ENCODE assay signal across 8 mouse cellular contexts in the genomic region with DNA sequence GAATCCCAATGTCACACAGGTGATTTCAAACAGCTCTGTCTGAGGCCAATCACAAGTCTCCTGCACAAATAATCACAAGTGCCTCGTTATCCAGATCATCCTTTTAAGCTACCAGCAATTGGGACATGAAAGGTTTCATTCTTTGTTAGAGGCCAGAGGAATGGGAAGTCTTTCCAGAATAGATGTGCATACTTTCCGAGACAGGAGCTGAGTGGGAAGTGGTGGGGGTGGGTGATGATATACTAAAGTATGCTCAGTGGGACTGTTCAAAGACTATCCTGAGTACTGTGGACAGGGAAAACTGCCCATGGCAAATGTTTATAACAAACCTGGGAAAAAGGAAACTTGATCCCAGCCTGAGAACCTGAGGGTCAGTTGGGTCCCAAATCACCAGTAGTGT. TPM values are rescaled to one million over a fixed set of nuclear protein-coding genes. Genes with fewer than 3 reads are reported as not detected.
A peak's percentile ranks its signal among the peaks of the same experiment; 100 is the strongest.
DNase-seq lines count a peak whose midpoint lies in the region; ATAC-seq and TF ChIP-seq lines count a peak whose summit lies in the region.

No protein-coding gene starts in this region.

- H3K36me3 ChIP-seq in testis, adult 2 months (ENCODE audit: control insufficient read depth, insufficient read depth, low read length) = no peaks in the 10 kb centered on the region
- no peaks in the 10 kb centered on the region for H3K36me3 ChIP-seq in liver, embryonic 16.5 days (ENCODE audit: control insufficient read depth, insufficient read depth)

- no peaks in the 10 kb centered on the region for H3K9me3 ChIP-seq in liver, embryonic 16.5 days (replicated peaks; ENCODE audit: control insufficient read depth, low read length)

- peaks cover 2% of the 10 kb centered on the region; the same call in 1 of the 2 replicates for H3K4me1 ChIP-seq in testis, adult 2 months (ENCODE audit: control insufficient read depth, insufficient read depth, low read length)
- no peaks in the 10 kb centered on the region; the same call in 1 of the 2 replicates for H3K4me1 ChIP-seq in liver, embryonic 16.5 days (ENCODE audit: control insufficient read depth, low read depth, low read length)

- no peak overlapping the region for H3K9ac ChIP-seq in liver, embryonic 16.5 days (ENCODE audit: low read depth, low read length)

- WGBS in liver, embryonic 16.5 days (ENCODE audit: insufficient replicate concordance) = 38% methylated on average over 2 of the region's 2 CpGs

- H3K27me3 ChIP-seq in testis, adult 2 months (ENCODE audit: control insufficient read depth, insufficient read depth, low read length) = no peaks in the 10 kb centered on the region
- no peaks in the 10 kb centered on the region; the same call in 1 of the 2 replicates for H3K27me3 ChIP-seq in liver, embryonic 16.5 days (ENCODE audit: control insufficient read depth, insufficient read depth, low read depth, low read length)

- ATAC-seq in liver, embryonic 16.5 days (ENCODE audit: low read depth) = no peak
- ATAC-seq in CD4-positive, CD25-positive, alpha-beta regulatory T cell, adult 4 months = no peak

- no peak for DNase-seq in gastrocnemius, adult 2 months
- DNase-seq in gastrocnemius, postnatal 36 days = no peak
- DNase-seq in testis, postnatal 14 days (ENCODE audit: low spot score) = no peak
- DNase-seq in adrenal gland, postnatal 25 days = no peak
- no peak for DNase-seq in spleen, adult 12 weeks (ENCODE audit: low spot score)

- H3K27ac ChIP-seq in gastrocnemius, adult 2 months = peak overlapping the region; percentile 95
- H3K27ac ChIP-seq in testis, adult 2 months (ENCODE audit: control insufficient read depth, insufficient read depth, low read depth, low read length) = no peak overlapping the region
- H3K27ac ChIP-seq in liver, embryonic 16.5 days (ENCODE audit: low read length) = no peak overlapping the region

- intact Hi-C loops in gastrocnemius, adult 2 months (cut with DNase I) = no loop called here
- intact Hi-C loops in gastrocnemius, postnatal 36 days (cut with DNase I) = no loop called here

- no peak for TF ChIP-seq CTCF in gastrocnemius, adult 2 months (IDR thresholded peaks at IDR 0.05)
- TF ChIP-seq CTCF in testis, adult 2 months (IDR thresholded peaks at IDR 0.05; ENCODE audit: control insufficient read depth, insufficient read depth, insufficient replicate concordance, low read depth, low read length) = no peak

- no peak for TF ChIP-seq POLR2A in testis, adult 2 months (IDR thresholded peaks at IDR 0.05; ENCODE audit: control insufficient read depth, low read depth, low read length)

- H3K4me3 ChIP-seq in gastrocnemius, adult 2 months = peak overlapping the region; percentile 94
- peak overlapping the region; percentile 43; the same call in 1 of the 2 replicates for H3K4me3 ChIP-seq in testis, adult 2 months (ENCODE audit: control insufficient read depth, low read depth, low read length)
- H3K4me3 ChIP-seq in liver, embryonic 16.5 days (ENCODE audit: low read depth, low read length) = no peak overlapping the region

- H3K4me2 ChIP-seq in liver, embryonic 16.5 days (ENCODE audit: low read depth, low read length) = 0 out of 2 replicates have a peak overlapping the region, but pooled peaks have one; percentile 88

RNA-seq across cellular contexts. Expression of a gene that starts 5.8 kb away (rescaled TPM):
- total RNA-seq in gastrocnemius, adult 2 months (2021) = 100 to 1,000 TPM in 1 of 2 experiments, 10 to 100 TPM in 1; 86.1 to 122 TPM
- 100 to 1,000 TPM; 107 to 108 TPM for total RNA-seq in gastrocnemius, postnatal 36 days (2021)
- 61.5 and 71.2 TPM in 2 replicates for polyA plus RNA-seq in testis, adult 2 months (2012; rRNA removed)
- 21.7 and 27.5 TPM in 2 replicates for polyA plus RNA-seq in liver, embryonic 16.5 days (2015; fragmentation: Nextera tagmentation; extraction: Ambion mirVana)
- 10 to 100 TPM; 49.3 to 51.4 TPM for polyA plus RNA-seq in CD4-positive, CD25-positive, alpha-beta regulatory T cell, adult 4 months (2017; shearing (Covaris generic))
- total RNA-seq in adrenal gland, postnatal 25 days (2021) = 83.2 and 102 TPM in 2 replicates
